Mouse (Mus musculus) ES-Bruce4 (cell line): ENCODE data around the gene Adap1. TPM values are rescaled to one million over a fixed set of nuclear protein-coding genes. Genes with fewer than 3 reads are reported as not detected.

ENCODE experiments used
- H3K27ac ChIP-seq: 2 replicates; pipeline ENCODE4 v1.5.1; 2012; ENCODE audit warnings: low read length, inconsistent platforms; ENCODE audit not compliant: insufficient read depth
- H3K27me3 ChIP-seq: 2 replicates; pipeline ENCODE4 v1.6.1; 2012; ENCODE audit warnings: mild to moderate bottlenecking, low read length, inconsistent platforms; ENCODE audit not compliant: control insufficient read depth, poor library complexity, insufficient read depth, severe bottlenecking
- H3K36me3 ChIP-seq: 2 replicates; pipeline ENCODE4 v1.6.1; 2012; ENCODE audit warnings: inconsistent platforms, mild to moderate bottlenecking, low read length, moderate library complexity; ENCODE audit not compliant: control insufficient read depth, poor library complexity, insufficient read depth, severe bottlenecking
- H3K4me1 ChIP-seq: one replicate; pipeline ENCODE4 v1.8.1; 2011; ENCODE audit warnings: low read length; ENCODE audit not compliant: control insufficient read depth, insufficient read depth
- H3K4me3 ChIP-seq: 2 replicates; pipeline ENCODE4 v1.5.1; 2011; ENCODE audit warnings: low read depth, mild to moderate bottlenecking, low read length
- H3K9ac ChIP-seq: 2 replicates; pipeline ENCODE4 v1.6.1; 2012; ENCODE audit warnings: low read depth, mild to moderate bottlenecking, inconsistent platforms; ENCODE audit not compliant: poor library complexity, severe bottlenecking
- H3K9me3 ChIP-seq: replicated peaks from 2 replicates; pipeline ENCODE4 v1.6.1; 2012; ENCODE audit warnings: mild to moderate bottlenecking, low read length, inconsistent platforms; ENCODE audit not compliant: control insufficient read depth, poor library complexity, insufficient read depth, severe bottlenecking
- CTCF ChIP-seq: IDR thresholded peaks from one replicate; pipeline ENCODE4 v1.8.1; 2011; ENCODE audit warnings: low read depth, low read length
- EP300 ChIP-seq: IDR thresholded peaks from 2 replicates; pipeline ENCODE4 v1.6.1; 2011; ENCODE audit warnings: low read depth, low read length; ENCODE audit not compliant: insufficient read depth
- POLR2A ChIP-seq: IDR thresholded peaks from one replicate; pipeline ENCODE4 v1.8.1; 2011; ENCODE audit warnings: low read length; ENCODE audit not compliant: insufficient read depth
- polyA plus RNA-seq: library from polyadenylated mRNA; stranded (reverse); fragments of >200 nt; gene quantifications from 2 replicates; pipeline ENCODE4 v1.2.4, GENCODE M21; 2011; ENCODE audit warnings: low read depth; ENCODE audit not compliant: missing spikeins, insufficient read depth, insufficient read length

Gene Adap1
- polyA plus RNA-seq, 1 experiment, result 16.5 TPM

- H3K9ac ChIP-seq, result no peak overlapping the region
- no peaks in the 10 kb centered on the region for H3K27me3 ChIP-seq
- no peaks in the 10 kb centered on the region for H3K4me1 ChIP-seq
- no peak overlapping the region for H3K4me3 ChIP-seq
- H3K9me3 ChIP-seq, result no peaks in the 10 kb centered on the region
- TF ChIP-seq POLR2A, result no peak
- no peak for TF ChIP-seq CTCF
- TF ChIP-seq EP300, result no peak
- no peaks in the 10 kb centered on the region for H3K36me3 ChIP-seq
- no peak overlapping the region for H3K27ac ChIP-seq
These were observed 10.3 kb downstream of the Adap1 start for GRCm38 (mm10) chr5:139314941-139315642.

- TF ChIP-seq EP300, result no peak
- no peak for TF ChIP-seq CTCF
- no peak for TF ChIP-seq POLR2A
- Histone ChIP-seq H3K4me3 (no peak overlapping the region), H3K27ac (no peak overlapping the region), H3K4me1 (no peaks in the 10 kb centered on the region), H3K36me3 (no peaks in the 10 kb centered on the region), H3K9ac (no peak overlapping the region), H3K9me3 (no peaks in the 10 kb centered on the region), H3K27me3 (no peaks in the 10 kb centered on the region)
These were observed 11.9 kb downstream of the Adap1 start for GRCm38 (mm10) chr5:139313536-139313935.

GRCm38 (mm10) chr5:139311822-139312221, 13.6 kb downstream of the Adap1 start:
- TF ChIP-seq EP300, result no peak
- TF ChIP-seq CTCF, result no peak
- TF ChIP-seq POLR2A, result no peak

GRCm38 (mm10) chr5:139310477-139310876, 14.9 kb downstream of the Adap1 start:
- Histone ChIP-seq H3K36me3 (no peaks in the 10 kb centered on the region), H3K27ac (no peak overlapping the region), H3K9ac (no peak overlapping the region), H3K9me3 (no peaks in the 10 kb centered on the region), H3K4me1 (no peaks in the 10 kb centered on the region), H3K27me3 (no peaks in the 10 kb centered on the region), H3K4me3 (no peak overlapping the region)
- no peak for TF ChIP-seq POLR2A
- TF ChIP-seq CTCF, result no peak
- TF ChIP-seq EP300, result no peak

More at GRCm38 (mm10) chr5:139311822-139312221, 13.6 kb downstream of the Adap1 start:
- H3K27me3 ChIP-seq, result no peaks in the 10 kb centered on the region
- no peak overlapping the region for H3K9ac ChIP-seq
- no peak overlapping the region for H3K4me3 ChIP-seq
- no peak overlapping the region for H3K27ac ChIP-seq
- no peaks in the 10 kb centered on the region for H3K4me1 ChIP-seq
- H3K36me3 ChIP-seq, result no peaks in the 10 kb centered on the region
- no peaks in the 10 kb centered on the region for H3K9me3 ChIP-seq

- Histone ChIP-seq H3K9ac (no peak overlapping the region), H3K4me1 (no peaks in the 10 kb centered on the region), H3K27ac (no peak overlapping the region), H3K27me3 (no peaks in the 10 kb centered on the region), H3K4me3 (no peak overlapping the region), H3K9me3 (no peaks in the 10 kb centered on the region), H3K36me3 (no peaks in the 10 kb centered on the region)
- TF ChIP-seq EP300 (no peak), CTCF (no peak), POLR2A (no peak)
These were observed 15.5 kb downstream of the Adap1 start for GRCm38 (mm10) chr5:139309946-139310345.

GRCm38 (mm10) chr5:139303646-139304061, 21.8 kb downstream of the Adap1 start:
- peaks cover 5% of the 10 kb centered on the region for H3K4me1 ChIP-seq
- H3K27ac ChIP-seq, result no peak overlapping the region
- H3K36me3 ChIP-seq, result no peaks in the 10 kb centered on the region
- H3K9me3 ChIP-seq, result no peaks in the 10 kb centered on the region
- H3K27me3 ChIP-seq, result no peaks in the 10 kb centered on the region
- TF ChIP-seq CTCF, result no peak
- no peak for TF ChIP-seq POLR2A
- no peak for TF ChIP-seq EP300
- H3K9ac ChIP-seq, result no peak overlapping the region
- H3K4me3 ChIP-seq, result no peak overlapping the region
